Mouse (Mus musculus) olfactory bulb, adult 2 months (tissue): ENCODE measurements at regions not wholly inside any gene's neighbourhood (a gene's known extent, or its start where the extent isn't known, plus 50 kb on each side); places are given as distances from the start of the nearest gene placed in this dataset.

Source experiments
- CTCF ChIP-seq: fragments of 200-500 bp; IDR thresholded peaks from 2 replicates; pipeline ENCODE4 v1.5.1; 2012; ENCODE audit warnings: low read depth, mild to moderate bottlenecking, low read length, moderate library complexity; ENCODE audit not compliant: insufficient read depth
- POLR2A ChIP-seq: fragments of 200-500 bp; IDR thresholded peaks from 2 replicates; pipeline ENCODE4 v1.6.1; 2012; ENCODE audit warnings: mild to moderate bottlenecking, low read depth, low read length, moderate library complexity; ENCODE audit not compliant: insufficient read depth

DNA sequence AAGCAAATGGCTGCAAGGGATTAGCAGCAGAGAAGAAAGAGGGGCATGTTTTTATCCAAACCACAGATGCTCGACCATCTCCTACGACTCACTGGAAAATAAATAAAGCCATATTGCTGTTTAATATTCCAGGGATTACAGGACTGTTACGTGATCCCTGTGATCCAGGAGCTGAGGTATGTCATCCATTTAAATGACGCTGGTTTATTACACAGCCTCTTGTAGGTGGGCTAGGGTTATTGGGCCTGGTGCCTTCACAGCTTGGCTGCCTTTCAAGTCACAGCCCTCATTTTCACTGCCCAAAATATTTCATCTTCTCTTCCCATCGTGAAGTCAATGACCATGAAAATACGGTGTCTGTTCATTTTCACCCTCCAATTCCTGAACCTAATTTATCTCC lies 276.1 kb upstream of the Epha4 start:
- TF ChIP-seq CTCF, result no peak
- no peak for TF ChIP-seq POLR2A
